Mouse (Mus musculus) lung, postnatal 36 days (tissue): ENCODE measurements around the gene Efcab10.

ENCODE experiments used
- DNase-seq: peaks from one replicate; pipeline ENCODE4 v3.0.0; 2022; ENCODE audit warnings: mixed read lengths

The Efcab10 gene

DNA sequence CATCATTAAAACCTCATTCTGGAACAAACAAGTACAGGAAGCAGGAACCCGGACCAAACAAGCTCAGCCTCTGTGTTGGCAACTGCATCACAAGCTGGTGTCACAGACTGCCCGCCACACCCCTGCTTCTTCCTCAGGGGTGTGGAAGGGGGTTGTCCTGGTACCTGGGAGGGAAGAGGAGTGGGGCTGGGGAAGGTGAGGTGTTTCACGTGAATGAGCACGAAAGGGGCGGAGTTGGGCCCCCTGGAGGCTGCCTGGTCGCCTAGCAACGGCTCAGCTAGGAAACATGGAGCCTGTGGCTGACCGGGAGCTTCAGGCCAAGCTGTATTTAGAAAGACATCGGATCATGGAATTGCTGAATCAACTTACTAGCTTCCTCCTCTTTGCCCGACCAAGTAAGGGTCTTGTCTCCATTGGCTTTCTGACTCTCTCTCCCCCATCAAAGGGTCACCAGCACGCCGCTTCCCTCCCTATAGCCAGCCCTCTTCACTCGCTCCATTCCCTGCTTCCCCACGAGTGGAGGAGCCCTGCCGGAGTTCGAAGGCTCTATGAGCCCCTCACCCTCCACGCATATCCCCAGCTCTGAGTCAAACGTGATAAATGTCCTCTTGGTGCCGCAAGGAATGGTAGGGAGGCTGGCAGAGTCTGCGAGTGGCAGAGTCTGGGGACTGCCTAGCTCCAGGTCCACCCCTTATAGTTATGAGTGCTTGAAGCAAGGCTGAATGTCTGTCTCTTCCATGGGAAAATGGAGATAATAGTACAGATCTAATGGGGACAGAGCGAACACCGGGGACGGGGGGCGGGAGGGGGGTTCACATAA lies at the start of gene Efcab10:
Efcab10 (plus strand) TSS at position 51 of the 820 bp plus-strand sequence.
- DNase-seq: peak; percentile 18

DNA sequence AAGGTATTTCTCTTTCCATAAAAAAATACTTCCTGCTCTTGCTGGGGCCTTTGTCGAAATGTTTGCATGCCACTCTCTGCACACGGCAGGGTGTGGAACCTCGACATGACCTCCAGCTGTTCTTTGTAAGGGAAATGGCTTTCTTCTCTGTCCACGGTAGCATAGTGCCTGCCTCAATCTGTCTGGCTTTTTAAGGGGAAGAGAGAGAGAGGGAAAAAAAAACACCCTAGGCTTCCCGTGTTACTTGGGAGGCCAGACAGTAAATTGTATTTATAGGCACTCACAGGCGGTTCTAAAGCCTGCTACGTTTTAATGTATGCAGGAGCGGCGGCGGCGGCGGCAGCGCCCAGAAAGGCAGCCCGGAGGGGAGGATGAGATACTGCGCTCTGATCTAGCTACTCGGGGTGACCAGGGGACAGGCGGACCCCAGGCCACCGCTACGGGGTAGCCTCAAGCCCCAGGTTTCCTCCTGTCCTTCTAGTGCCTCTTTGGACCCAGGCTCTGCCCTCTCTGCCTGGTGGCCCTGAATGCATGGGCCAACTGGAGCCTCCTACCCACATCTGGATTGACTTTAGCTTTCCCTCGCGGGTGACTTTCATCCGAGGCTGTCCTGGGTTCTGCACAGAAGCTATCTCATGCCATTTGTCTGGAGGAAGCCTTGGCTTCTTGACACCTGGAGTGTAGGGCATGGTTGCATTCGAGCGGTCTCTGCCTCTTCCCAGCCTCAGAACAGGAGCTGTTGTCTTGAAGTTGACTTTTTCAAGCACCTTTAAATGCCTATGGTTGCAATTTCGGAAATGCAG lies 49.5 kb upstream of the Efcab10 start:
- peak; percentile 41 for DNase-seq

DNA sequence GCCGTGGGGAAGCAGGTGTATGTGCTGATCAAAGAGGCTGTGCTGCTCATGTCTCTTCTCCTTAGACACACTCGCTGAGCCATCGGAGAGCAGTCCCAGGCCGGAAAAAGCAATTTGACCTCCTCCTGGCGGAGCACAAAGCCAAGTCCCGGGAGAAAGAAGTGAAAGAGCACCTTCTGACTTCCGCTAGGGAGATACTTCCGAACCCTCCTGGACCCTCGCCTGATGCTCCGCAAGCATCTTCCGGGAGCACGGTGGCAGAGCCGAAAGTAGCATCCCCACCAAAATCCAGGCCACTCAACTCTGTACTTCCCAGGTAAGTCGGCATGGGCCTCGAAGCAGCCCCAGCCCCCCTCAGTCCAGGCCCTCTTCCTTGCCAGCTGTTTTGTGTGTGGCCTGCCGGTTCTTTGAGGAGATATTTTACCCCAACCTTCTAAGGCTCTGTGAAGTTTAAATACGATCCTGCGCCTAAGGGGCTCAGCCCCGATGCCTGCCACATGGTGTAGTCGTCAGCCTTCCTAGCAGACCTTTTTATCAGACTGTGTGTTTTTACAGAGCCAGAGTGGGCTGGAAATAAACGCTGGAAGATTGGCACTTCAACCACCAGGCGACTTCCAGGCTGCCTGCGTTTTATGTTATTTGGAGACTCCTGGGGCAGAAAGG lies 48.8 kb upstream of the Efcab10 start:
- DNase-seq: no peak

DNA sequence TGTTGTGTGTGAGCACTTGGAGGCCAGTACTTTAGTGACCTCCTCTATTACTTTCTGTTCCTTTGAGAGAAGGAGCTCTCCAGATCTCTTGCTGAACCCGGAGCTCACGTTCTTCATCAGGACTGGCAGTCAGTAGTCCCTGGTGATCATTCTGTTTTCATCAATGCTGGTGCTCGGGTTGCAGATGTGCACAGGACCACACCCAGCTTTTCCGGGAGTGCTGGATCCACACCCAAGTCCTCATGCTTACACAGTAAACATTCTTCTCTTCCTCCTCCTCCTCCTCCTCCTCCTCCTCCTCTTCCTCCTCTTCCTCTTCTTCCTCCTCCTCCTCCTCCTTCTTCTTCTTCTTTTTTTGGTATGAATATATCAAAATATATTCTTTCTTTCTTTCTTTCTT lies 42.0 kb upstream of the Efcab10 start:
- no peak for DNase-seq

DNA sequence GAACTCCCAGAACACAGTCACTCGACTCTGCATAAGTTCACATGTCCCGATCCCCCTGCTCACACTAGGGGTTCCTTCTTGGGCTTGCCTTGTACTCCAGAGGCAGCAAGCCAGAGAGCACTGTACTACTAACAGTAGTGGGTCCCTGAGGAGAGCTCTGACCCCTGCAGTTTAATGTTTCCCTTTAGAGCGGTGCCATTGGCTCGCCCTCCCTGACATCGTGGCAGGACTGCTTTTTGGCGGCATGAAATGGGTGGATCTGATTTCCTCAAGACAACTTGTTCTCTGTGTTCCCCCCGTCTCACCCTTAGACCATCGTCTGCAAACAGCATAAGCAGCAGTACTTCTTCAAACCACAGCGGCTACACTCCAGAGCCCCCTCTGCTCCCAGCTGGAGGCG lies 36.3 kb upstream of the Efcab10 start:
- no peak for DNase-seq

DNA sequence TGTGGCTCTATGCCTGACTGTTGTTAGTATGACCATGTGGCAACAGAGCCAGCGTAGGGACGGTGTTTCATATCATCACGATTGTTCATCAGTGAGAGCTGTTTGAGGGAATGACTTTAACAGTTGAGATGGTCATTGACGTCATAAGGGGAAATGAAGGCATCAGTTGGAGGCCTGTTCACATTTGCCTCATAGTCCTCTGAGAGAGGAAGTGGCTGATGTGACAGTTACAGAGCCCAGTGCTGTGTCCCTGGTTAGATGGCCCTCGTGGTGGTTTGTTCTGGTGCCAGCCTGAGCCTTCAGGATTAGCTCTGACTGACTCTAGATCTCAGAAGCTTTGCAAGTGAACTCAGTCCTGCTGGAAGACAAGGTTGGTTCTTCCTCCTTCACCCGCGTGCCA lies 35.4 kb upstream of the Efcab10 start:
- no peak for DNase-seq

DNA sequence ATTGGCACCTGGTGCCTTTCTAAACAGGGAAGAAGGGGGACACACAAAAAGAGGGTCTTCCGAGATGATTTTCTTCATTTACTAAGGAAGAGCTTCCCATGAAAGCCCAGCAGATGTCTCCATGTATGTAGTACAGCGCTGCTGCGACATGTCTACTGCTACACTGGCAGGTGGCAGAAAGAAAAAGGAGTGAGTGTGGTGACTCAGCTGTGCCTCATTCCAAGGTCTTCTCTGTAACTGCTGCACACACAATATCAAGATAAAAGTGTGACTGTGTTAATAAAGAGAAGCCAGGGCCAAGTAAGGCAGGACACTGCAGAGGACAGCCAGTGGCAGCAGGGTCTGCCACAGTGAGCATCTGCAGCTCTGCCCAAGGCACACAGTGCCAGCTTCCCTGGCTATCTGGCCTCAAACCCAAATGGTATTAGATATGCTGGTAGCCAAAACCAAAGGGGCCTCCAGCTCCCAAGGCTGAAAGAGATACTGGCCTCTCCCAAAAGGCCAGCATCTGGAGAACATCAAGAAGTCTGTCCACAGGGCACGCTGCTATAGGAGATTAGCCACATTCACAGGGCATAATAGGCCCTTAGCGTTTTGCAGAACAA lies 34.7 kb upstream of the Efcab10 start:
- no peak for DNase-seq

DNA sequence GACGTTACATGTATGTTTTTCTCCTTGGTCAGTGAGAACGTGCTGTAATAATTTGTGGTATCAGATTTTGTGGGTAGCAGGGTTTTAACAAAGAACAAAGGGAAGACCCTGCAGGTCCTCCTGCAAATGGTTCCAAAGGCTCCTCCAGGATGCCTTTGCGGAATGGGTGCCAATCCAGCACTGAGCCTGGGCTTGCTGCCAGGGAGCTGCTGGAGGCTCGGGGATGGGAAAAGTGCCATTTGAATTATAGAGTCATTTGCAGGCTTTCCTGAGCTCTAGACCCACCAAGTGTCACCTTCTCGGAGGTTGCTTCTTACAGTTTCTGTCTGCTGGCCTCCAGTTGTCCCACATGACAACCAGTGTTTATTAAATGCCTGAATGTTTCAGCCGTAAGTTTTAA lies 33.9 kb upstream of the Efcab10 start:
- no peak for DNase-seq

DNA sequence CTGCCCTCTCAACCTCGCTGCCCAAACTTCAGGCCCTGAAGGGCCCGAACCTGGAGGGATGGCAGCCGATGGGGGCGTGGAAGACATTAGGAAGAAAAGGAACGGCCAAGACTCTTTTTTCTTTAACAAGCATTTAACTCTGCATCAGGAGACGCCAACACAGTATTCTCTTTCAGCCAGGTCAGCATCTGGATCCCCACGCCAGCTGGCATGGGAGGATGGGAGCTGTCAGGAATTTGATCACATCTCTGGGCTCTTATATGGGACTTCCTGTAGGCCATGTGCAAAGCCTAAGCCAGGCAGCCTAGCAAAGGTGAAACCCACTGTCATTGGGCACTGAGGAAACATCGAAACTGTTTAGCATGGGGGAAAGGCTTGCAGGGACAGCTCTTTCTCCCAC lies 30.1 kb upstream of the Efcab10 start:
- no peak for DNase-seq

DNA sequence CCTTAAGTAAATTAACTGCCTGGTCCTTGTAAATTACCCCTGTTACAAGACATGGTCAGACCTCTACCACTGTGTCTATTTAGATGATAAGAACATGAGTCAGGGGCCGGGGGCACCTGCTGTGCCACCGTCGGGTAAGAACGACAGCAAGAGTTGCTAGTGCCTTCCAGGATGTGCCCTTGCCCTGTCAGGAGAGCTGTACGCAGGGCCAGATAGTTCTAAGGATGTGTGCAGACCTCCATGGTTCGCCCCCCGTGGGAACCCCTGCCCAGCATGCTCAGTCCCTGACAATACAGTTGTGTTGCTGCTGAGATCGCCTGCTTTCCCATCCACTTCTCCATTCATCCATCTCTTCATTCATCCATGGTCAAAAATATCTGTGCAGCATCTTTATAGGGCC lies 29.5 kb upstream of the Efcab10 start:
- no peak for DNase-seq

DNA sequence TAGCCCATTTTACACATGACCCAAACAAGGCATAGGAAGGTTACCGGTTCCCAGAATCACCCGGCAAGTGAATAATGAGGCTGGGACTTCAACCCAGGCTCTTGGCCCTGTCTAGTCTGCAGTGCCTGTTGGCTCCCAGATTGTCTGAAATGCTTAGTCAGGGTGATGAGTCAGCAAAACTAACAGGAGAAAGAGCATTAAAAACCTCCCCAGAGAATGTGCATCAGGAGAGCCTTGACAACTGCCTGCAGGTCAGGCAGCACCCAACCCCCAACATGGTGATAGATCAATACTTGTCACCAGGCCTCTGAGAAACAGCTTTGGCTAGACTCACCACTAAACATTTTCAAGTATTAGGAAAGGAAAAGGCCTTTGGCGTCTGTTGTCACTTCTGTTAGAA lies 25.1 kb upstream of the Efcab10 start:
- no peak for DNase-seq

DNA sequence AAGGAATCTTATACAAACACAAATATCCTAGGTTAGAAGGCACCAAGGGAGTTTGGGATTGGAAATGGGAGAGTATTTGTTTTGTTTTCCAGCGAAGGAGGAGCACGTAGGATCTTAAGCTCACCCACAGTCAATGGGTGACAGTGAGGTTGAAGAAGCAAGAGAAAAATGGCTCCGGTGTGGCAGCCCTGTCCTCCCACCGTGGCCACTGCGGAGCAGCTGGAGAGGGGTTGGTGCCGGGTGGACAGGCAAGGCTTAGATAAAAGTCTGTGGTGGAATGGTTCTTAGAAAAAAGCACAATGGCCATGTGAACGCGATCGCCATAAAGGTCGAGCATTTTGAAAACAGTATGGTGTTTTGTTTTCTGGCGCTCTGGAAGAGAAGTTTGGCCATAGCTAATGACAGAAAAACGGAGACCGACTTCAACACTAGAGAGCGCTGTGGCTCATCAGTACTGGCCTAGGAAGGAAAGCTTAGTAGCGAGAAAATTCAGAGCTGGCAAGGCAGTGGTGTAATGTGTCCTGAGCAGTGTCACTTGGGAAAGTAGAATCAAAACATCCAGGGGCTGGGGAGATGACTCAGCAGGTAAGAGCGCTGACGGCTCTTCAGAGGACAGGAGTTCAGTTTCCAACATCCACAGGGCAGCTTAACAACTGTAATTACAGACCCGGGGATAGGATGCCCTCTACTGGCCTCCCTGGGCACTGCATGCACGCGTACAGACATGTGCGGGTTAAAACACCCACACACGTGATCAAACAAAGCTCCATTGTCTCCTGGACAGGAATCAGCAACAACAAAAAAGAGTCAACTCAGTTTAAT lies 14.8 kb upstream of the Efcab10 start:
- peak; percentile 86 for DNase-seq

DNA sequence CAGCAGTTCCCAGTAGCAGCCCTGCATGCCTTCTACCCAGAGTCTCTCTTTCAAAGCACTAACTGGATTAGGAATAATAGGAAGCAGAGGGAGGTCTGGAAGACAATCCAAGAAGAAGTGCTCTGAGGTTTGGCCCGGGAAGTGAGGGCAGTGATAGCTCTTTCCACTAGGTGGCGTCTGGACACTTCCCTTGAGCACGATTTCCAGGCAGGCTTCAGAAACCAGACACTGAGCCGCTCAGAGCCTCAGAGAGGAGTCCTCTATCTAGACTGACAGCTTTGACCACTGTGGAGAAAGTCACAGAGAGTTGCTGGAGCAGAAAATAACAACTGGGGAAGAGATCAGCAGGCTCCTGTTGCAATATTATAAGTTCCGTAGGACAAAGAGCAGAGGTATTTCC lies 5.8 kb upstream of the Efcab10 start:
- peak; percentile 84 for DNase-seq

DNA sequence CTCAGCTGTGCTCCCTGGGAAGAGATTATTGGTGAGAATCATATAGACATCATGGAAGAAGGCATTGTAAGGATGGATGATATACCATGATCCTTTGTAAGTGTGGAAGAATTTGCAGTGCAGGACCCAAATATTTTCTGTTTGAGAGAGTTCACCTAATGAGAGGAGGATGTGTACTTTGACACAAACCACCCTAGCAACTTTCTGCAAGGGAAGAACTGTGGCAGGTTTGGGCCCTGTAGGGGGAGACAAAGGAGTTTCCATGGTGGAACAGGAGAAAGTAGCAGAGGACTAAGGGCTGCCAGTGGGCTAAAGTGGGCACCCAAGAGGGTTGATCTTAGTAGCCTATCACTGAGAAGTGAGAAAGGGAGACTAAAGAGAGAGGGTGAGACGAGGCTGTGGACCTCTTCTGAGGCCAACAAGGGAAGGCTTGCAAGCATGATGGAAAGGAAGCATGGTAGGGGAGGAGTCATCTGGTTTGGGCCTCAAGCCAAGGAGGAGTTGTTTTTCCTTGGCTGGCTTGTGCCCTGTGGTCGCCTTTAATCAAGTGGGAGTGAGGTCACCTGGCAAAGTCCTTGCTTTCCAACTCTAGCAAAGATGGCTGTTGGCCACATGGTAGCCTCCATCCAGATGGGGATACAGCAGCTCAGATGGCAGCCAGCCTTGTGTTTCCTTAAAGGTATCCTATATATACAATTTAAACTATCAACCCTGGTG lies 3.7 kb upstream of the Efcab10 start:
- no peak for DNase-seq

DNA sequence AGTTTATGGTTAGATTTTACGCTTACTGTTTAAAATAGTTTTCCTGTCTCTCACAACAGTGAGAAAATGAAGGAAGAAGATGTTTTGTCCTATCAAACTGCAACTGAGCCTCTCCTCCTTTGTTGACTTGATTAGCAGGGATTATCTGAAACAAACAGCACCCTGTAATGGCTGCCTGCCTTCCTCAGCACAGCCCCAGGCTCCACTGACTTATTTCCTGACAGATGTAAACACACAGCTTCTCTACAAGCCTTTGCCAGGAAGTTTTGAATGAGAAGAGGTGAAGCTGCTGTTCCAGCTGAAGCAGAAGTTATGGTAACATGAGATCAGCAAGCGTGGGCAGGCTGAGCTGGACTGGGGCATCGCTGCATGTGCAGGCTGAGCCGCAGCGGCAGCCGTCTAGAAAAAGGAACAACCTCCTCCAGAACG lies 8.6 kb downstream of the Efcab10 start:
- DNase-seq: peak; percentile 49

DNA sequence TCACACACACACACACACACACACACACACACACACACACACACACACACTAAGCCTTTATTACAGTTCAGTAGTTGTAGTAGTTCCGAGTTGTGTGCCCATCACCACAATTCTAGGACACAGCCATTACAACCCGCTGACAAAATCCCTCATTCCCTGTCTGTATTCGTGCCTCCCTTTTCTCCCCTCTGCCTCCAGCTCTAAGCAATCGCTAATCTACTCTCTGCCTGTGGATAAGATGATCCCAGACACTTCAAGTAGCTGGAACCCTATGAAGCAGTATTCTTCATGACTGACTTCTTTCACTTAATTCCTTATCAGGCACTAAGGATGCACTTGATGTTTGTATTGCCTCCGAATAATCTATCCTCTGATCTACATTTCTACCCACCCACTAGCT lies 10.3 kb downstream of the Efcab10 start:
- no peak for DNase-seq

DNA sequence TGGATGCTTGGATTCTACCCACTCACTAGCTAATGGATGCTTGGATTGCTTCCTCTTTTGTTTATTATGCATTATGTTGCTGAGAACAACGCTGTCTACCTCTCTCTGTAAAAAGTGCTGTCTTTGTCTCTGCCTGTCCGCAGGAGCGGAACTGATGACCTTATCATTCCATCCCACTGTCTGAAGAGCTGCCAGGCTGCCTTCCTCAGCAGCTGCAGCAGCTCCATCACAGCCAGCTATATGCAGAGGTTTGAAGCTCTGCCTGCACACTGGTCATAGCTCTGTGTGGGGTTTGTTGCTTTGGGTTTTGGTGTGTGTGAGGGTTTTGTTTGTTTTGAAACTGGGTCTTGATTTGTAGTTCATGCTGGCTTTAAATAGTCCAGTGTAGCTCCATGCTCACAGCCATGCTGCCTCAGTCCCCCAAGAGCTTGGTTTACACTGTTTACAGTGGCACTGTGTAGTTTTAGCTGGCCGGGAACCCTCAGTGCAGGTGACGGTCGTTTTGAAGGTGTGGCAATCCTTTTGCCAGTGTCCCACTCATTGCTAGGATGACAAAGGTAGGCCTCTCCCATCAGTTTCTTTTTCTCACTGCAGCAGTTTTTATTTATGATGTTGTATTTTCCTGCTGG lies 10.9 kb downstream of the Efcab10 start:
- no peak for DNase-seq

DNA sequence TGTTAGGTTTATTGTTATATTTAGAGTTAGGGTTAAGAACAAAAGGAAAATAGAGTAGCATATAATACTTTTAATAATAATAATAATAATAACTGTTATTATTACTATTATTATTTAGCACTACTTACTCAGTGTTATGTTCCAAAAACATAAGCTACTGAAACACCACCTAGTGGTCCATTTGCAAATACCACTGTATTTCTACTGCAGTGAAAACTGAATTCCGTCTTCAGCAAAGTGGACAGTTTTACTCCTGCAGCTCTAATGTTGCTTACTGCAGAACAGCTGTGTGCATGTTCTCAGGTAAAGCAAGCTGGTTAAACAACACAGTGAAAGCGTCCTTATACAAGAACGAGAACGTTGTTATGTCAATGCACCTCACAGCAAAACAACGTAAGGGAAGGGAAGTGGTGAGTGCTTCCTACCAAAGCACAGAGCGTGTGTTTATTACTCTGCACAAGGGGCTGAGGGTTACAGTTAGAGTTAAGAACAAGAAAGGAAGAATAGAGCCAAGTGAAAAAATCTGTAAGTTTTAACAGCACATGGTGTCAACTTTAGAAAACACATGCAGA lies 17.0 kb downstream of the Efcab10 start:
- DNase-seq: peak; percentile 30

DNA sequence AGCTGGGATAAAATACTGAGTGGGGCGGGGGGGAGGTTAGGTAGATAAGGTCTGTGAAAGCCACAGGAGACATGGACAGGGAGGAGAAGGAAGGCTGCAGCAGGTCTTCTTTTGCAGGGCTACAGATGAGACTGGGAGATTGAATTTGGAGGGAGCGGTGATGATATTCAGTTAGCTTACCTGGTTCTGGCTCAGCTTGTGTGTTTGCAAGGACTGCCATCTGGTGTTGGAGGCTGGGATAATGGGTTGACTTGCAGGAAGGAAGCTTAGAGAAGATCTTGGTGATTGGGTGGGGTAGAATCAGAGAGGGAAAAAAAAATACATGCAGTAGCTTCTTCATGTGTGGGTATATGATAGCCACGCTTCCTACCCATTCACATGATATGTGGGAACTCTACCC lies 29.7 kb downstream of the Efcab10 start:
- DNase-seq: peak; percentile 67

DNA sequence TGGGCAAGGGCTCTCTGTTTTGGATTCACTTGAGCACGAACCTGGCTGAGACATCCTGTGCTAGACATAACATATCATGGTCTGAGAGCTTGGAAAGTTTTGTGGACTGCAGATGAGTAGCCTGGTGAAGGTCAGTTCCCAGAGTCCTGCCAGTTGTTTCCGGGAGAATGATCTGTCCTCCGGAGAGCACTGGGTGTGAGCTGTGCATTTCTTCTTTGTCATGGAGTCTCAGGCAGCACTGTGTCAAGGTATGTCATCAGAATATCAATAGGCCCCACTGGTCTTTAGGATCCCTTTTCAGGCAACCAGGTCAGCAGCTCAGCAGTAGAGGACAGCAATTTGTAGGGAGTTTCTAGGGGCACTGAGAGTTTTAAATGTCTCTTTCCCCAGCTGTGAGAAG lies 32.6 kb downstream of the Efcab10 start:
- DNase-seq: no peak

DNA sequence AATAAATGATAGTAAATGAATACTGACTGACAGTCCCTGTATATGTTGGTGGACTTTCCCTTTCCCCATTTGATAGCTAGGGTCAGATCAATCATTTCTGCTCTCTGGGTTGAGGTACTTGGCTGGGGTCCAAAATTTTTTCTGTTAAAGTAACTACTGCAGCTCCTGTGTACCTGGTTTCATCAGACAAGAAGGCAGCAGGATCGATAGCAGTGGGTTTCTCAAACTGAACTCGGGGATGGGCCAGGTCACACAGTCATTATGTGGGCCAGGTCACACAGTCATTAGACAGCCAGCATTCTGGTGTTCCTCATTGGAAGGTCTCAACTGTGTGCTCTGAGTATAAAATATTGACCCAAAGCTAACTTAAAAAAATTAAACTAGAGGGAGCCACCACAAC lies 33.1 kb downstream of the Efcab10 start:
- DNase-seq: no peak
